Mouse (Mus musculus): ENCODE measurements around the gene Lurap1.

Lurap1 gene

DNA sequence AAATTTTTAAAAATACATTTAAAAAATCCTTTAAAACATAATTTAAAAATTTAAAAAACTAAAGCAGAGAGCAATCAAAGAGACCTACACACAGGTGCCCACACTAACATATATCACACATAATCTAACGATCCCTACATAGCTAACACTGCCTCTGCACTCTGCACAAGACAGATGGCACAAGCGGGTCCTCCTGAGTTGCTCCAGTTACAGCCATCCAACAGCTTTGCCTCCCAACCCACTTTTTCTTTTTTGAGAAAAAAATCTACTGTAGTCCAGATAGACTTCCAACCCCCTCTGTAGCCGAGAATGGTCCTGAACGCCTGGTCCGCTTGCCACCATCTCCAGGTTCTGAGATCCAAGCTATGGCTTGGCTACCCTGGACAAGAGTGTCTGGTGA lies 45.9 kb downstream of the Lurap1 start:
- DNase-seq (ENCODE audit: low spot score in 2 of 2): peak in 1 of 2 experiments; percentile 21

DNA sequence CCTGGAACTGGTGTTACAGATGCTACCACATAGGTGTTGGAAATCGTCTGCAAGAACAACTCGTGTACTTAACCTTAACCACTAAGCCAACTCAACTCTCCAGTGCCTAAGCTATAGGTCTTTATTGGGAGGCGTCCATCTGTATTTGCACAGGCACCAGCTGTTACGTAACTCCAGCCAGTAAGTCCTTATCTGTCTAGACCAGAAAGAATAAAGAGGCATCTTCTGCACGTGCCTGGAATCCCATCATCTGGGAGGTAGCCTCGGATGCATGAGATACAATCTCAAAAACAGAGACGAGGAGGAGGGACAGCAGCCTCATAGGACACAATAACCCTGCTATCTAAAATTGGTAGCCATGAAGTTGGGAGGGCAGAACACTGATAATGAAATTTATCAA lies 50.2 kb downstream of the Lurap1 start:
- DNase-seq (ENCODE audit: low spot score in 2 of 2): no peak

- DNase-seq (ENCODE audit: low spot score in 2 of 2): no peak
These were observed 53.9 kb downstream of the Lurap1 start for GRCm38 (mm10) chr4:116097211-116097610.

DNA sequence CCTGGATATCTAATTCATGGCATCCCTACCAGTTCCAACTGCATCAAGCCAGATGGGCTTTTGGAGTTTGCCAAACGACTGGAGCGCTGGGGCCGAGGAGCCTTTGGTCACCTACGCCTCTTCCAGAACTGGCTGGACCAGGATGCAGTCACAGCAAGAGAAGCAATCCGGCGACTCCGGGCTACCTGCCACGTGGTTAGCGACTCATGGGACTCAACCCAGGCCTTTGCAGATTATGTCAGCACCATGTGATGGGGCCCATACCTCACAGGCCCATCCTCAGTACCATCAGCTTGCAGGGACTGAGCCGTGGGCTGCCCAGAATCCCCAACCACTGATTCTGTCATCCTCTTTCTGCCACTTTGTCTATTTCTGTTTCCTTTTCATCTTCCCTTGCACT lies 54.8 kb downstream of the Lurap1 start:
- DNase-seq (ENCODE audit: low spot score in 2 of 2): no peak

DNA sequence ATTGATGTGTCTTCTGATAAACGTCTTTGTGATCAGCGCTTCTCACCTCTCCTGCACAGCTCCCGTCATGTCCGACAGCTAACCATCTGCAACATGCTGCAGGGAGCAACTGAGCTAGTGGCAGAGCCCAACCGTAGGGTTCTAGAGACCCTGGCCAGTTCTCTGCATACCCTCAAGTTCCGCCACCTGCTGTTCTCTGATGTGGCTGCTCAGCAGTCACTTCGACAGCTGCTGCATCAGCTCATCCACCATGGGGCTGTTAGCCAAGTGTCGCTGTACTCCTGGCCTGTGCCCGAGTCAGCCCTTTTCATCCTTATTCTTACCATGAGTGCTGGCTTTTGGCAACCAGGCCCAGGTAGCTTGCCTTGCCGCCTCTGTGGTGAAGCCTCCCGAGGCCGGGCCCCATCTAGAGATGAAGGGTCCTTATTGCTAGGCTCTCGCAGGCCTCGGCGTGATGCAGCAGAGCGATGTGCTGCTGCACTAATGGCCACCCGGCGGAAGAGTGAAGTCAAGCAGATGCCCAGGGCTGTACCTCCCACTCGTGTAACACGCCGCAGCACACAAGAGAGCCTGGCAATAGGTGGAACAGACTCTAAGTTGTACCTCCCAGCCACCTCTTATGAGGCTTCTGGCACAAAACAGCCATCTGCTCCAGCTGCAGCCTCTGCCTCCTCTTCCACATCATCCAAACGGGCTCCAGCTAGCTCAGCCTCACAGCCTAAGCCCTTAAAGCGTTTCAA lies 62.5 kb downstream of the Lurap1 start:
- DNase-seq (ENCODE audit: low spot score in 2 of 2): peak in 1 of 2 experiments; percentile 35
